Mouse (Mus musculus) layer of hippocampus, postnatal 25 days (tissue): ENCODE measurements at regions not wholly inside any gene's neighbourhood (a gene's known extent, or its start where the extent isn't known, plus 50 kb on each side); places are given as distances from the start of the nearest gene placed in this dataset.

ENCODE experiments used
- DNase-seq, 2 experiments: peaks; one replicate each; pipeline ENCODE4 v3.0.0; 2022; ENCODE audit warnings: mixed read lengths in 2 of 2, low spot score in 1 of 2; ENCODE audit errors: extremely low spot score in 1 of 2

- no peak for DNase-seq
Measured at GRCm38 (mm10) chr2:128387851-128388471, 203.0 kb upstream of the Spdye4c start.

- no peak for DNase-seq
Measured at GRCm38 (mm10) chr2:128388883-128389470, 202.0 kb upstream of the Spdye4c start.

GRCm38 (mm10) chr2:128392344-128392743, 198.7 kb upstream of the Spdye4c start:
- no peak for DNase-seq

GRCm38 (mm10) chr2:128393401-128393800, 197.6 kb upstream of the Spdye4c start:
- DNase-seq, result no peak

GRCm38 (mm10) chr2:128393921-128394320, 197.1 kb upstream of the Spdye4c start:
- DNase-seq, result no peak

GRCm38 (mm10) chr2:128395308-128396007, 195.6 kb upstream of the Spdye4c start:
- DNase-seq, result no peak

GRCm38 (mm10) chr2:128396008-128396346, 195.0 kb upstream of the Spdye4c start:
- DNase-seq, result peak; percentile 99 to 100

- no peak for DNase-seq
Measured at GRCm38 (mm10) chr2:128401359-128401758, 189.7 kb upstream of the Spdye4c start.

GRCm38 (mm10) chr2:128403143-128403935, 187.7 kb upstream of the Spdye4c start:
- DNase-seq, result no peak

- DNase-seq, result no peak
Measured at GRCm38 (mm10) chr2:128404405-128404804, 186.6 kb upstream of the Spdye4c start.

- no peak for DNase-seq
Measured at GRCm38 (mm10) chr2:128407076-128407475, 183.9 kb upstream of the Spdye4c start.

GRCm38 (mm10) chr2:128408718-128409117, 182.3 kb upstream of the Spdye4c start:
- peak in 1 of 2 experiments; percentile 52 for DNase-seq

- DNase-seq, result peak in 1 of 2 experiments; percentile 49
Measured at GRCm38 (mm10) chr2:128412352-128412751, 178.7 kb upstream of the Spdye4c start.

GRCm38 (mm10) chr2:128412974-128413373, 178.0 kb upstream of the Spdye4c start:
- DNase-seq, result no peak

- DNase-seq, result no peak
Measured at GRCm38 (mm10) chr2:128414588-128415240, 176.3 kb upstream of the Spdye4c start.

- no peak for DNase-seq
Measured at GRCm38 (mm10) chr2:128416416-128416815, 174.6 kb upstream of the Spdye4c start.

- no peak for DNase-seq
Measured at GRCm38 (mm10) chr2:128418960-128419359, 172.0 kb upstream of the Spdye4c start.

- DNase-seq, result no peak
Measured at GRCm38 (mm10) chr2:128420406-128420805, 170.6 kb upstream of the Spdye4c start.

- DNase-seq, result no peak
Measured at GRCm38 (mm10) chr2:128422677-128423076, 168.3 kb upstream of the Spdye4c start.

GRCm38 (mm10) chr2:128424236-128424635, 166.8 kb upstream of the Spdye4c start:
- no peak for DNase-seq
